Mouse (Mus musculus) telencephalon, adult 2 months (tissue): ENCODE measurements around the gene Zfp217.

Source experiments
- DNase-seq: peaks from one replicate; pipeline ENCODE4 v3.0.0-alpha.2; 2011; ENCODE audit warnings: low read depth, low spot score

Gene Zfp217

DNA sequence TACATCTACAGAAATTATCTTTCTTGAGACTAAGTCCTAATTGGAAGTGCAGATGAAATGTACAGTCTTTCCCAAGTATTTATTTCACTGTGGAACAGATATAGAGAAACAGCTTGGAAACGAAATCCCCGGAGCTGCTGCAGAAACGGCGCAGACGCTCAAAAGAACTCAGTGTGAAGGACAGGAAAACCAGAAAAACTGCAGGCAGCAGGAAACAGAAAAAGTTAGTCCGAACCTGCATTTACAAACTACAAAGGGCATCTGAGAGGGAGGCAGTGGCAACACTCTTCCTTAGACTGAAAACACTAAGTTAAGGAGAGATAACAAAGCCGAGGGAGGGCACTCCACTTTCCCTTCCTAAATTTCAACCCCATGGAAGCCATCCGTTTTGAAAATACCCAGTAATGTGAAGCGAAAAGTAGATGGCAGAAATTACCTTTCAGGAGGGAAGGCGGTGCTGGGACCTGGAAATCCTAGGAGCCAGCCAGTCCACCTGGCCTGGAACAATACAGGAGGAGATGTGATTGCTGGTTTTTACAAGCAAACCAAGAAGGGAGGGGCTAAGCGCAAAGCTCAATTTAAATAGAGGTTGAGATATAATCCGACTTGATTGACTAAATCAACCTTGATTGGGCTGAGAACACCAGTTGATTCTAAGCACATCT is 13.7 kb downstream of the Zfp217 start:
- no peak for DNase-seq

DNA sequence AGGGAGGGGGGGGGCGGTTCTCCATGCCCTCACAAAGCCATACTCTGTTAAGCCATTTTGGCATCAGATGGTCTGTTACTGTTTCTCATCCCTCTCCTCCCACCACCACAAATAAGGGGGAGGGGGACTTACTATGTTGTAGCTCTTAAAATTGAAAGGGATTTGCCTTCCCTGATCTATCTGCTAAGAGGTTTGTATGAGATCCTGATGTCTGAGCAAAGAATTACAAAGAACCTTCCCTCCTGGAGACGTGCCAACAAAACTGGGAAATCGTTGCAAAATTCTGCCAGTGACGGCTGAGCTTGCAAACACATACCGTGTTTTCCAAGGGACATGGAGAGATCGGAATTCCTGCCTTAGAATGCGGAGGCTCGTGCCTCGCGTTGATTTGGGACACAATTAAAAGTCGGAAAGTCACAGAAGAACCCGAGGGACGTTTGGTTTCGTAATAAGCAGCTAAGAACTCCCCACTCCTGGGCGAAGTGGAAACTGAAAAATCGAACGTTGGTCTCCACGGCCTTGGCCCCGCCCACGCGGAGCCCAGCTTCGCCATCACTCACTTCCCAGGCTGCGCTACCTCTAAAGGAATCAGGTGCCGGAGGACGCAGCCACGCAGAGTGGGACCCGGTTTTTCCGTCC is 14.7 kb downstream of the Zfp217 start:
- DNase-seq: no peak

DNA sequence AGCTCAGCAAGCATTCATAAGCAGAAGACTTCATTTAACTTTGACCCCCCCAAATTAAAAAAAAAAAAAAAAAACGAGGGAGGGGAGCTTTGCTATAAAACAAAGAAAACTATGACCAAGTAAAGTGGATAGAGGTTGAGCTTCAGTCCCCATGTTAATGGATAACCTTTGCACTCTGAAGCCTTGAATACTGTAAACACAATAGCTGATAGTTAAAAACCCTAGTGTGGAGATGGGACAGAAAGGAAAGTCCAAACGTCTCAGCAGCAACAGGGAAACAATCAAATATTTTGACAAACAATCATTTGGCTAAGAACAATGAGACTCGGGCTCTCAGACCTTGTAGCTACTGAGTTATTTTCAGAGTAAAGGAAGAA is 15.2 kb downstream of the Zfp217 start:
- DNase-seq: no peak

DNA sequence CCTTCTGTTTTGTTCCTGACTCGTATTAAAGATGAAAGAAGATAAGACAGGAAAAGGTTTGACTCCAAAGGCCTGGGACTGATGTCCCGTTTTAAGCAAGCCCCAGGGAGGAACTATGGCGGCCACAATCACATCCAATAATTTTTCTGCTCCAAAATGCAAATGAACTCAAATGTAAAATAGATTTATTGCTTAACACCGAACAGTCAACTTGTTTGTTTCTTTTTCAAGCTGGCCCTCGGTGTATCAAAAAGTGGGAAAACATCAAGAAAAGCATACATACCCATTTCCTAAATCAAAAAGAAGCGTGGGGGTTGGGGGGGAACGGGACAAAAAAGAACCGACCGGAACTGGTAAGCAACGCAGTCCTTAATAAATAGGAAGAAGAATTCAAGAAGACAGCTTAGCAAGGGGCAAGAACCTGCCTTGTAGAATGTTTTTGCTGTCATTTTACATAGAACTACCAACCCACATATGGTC is 15.9 kb downstream of the Zfp217 start:
- no peak for DNase-seq

DNA sequence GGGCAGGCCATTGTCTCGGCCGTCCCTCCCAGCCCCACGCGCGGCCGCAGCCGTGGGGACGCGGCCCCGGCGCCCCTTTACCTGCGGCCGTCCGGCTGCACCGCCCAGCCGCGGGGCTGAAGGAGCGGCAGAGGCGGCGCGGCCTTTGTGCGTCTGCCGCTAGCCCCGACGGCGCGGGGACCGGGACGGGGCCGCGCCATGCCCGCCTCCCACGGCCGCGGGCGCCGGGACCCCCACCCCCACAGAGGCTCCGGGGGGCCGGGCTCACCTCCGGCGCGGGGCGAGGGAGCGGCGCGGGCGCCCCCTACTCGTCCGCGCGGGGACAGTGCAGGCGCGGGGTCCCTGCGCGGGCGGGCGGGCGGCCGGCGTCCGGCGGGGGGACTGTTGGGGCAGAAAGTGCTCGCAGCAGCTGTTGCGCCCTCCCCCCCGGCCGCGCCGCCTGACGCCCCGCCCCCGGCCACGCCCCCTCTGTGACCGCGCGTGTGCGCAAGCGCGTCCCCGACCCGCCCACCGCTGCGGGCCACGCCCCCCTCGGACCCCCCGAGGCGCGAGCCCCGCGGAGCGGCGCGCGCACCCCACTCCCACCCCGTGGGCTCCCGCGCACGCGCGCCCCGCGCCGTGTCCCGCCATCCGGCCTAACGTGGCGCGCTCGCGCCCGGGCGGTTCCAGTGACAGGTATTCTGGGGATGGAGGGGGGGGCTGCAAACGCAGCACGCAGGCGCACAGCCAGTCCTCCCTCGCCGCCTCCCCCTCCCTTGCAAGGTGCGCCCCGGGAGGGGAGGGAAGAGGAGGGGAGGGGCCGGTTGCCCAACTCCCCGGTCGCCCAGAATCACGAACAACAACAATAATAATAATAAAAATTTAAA is 16.9 kb downstream of the Zfp217 start:
- no peak for DNase-seq

DNA sequence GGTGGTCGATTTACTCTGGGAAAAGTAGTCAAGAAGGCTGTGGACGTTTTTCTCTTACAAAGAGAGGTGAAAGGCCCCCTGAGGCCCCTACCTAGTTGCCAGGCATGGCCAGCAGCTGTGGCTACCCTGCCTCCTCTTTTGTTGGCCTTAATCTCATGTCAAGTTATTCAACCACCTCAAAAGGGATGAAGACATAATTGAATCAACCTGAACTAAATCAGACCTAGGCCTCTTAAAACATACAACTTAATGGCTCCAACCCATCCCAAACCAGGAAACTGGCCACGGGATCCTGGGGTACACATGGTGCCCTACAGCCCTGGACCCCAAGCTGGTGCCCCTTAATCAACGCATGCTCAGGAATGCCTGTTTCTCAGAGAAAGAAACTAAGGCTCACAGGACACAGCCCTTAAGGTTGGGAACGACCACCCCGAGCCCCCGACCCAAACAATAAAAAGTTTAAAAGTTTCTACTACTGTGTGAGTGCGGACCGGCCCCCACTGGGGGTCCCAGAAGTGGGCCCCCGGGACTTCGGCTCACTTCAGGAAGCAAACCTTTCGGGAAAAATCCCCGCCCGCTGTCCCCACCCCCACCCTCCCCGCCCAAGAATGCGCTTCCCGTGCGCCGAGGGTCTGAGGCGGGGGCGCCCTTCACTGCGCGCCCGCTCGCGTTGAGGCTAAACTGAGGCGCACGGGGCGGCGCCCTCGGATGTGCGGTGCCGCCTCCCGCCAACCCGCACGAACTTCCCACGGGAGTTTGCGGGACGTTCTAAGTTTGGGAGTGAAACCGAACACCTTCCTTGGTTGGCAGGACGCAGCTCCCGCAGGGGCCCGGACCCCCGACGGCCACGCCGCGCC is 17.8 kb downstream of the Zfp217 start:
- no peak for DNase-seq

DNA sequence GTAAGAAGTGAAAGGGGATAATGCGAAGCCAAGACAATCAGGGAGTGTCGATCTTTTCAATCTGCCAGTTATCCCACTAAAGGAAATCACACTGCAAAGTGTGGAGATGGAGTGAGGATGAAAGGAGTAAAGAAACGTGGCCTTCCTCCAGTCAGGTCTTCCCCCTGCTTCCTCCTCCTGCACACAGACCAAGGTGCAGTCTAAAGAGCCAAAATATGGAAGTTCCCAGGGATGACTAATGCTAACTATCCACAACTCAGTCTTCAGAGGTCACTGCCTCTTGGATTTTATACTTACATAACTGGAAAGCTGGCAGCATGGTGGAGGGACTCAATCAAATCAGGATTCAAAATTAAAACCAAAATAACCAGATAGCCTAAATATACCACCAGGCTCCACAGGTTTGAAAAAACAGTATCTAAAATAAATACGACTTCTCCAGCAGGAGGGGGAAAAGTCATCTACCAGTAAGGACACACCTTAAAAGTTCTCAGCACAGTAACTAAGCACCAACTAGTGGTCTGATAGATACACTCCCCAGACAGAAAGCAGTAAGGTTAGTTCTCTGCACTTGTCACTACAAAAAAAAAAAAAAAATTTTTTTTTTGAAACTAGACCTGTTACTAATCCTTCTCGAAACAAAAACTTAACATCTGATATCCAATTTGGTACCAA is 18.5 kb downstream of the Zfp217 start:
- no peak for DNase-seq

DNA sequence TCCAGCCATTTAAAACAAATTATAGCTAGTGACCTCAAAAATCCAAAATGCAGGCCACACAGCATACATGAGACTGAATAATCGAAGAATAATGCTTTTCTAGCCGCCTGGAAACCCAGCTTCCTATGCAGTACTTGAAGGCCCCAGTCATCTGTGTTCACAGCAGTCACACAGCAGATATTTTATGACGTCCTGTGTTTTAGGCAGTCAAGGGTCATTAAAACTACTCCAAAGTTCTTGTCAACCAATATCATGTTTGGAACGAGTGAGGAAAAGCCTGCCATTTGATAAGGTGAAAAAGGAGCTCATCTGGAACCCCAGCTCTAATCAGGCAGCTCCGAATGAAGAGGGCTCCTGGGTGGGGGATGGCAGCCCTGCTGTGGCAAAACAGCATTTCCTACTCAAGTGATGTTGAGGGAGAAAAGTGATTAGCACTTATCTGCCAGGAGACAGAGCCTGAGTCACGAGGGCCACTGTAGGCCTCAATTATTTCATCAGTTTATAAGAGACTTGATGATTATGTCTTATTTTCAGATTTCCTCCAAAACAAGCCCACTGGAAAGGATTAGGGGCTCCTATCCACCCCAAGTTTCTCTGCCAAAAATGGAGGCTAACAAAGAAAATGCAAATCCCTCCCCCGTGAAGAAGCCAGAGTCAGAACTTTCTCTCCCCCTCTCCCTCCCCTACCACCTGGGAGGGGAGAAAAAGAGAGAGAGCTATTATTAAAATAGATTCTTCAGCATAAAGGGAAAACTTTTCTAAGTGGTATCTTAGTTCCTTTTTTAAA is 19.2 kb downstream of the Zfp217 start:
- DNase-seq: no peak

DNA sequence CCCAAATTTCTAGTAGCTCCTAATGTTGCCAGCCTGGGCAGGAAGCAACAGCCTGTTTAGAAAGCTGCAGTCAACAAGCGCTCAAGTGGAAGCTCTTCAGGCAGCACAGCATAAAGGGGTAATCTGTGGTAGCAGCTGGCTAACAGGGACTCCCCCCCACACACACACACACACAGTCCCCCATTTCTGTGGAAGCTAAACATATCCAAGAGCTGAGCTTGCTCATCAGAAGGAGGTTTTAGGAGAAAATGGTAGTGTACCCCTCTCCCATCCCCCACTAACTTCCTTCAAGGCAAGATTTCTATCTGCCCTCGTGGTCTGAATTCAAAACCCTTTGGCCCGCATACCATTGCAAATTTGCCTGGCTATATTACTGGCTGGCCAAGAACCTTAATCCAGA is 20.4 kb downstream of the Zfp217 start:
- no peak for DNase-seq

DNA sequence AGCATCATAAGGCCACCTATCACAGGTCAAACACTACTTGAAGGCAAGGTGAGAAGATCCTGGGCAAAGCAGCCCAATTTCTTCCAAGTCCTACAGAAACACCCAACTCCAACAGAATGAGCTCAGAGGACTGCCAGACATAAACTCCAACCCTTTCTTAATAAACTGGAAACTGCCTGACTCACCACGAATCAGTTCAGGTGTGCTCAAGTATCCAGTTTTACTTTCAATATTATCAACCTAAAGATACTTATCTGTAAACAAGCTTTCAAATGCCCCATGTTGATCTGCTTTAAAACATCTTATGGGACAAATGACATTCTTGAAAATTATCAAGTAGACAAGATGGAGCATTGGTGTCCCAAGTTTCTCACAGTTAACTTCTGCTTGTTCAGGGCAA is 21.6 kb downstream of the Zfp217 start:
- no peak for DNase-seq

DNA sequence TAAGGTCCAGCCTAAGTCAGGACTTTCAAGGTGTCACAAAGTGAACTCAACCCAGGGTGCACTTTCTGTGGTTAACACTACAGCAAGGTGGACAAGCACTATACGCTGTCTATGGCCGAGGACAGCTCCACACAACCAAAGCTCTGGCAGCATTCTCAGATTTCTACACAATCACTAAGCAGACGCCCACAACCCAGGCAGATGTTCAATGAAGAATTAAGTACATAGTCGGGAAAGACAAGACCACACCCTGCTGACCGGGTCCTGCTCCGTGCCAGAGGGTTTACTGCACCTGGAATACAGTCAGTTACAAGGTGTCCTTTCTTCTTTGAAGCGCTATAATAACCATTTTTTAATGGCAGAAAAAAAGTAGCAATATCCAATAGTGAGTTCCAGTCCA is 25.7 kb downstream of the Zfp217 start:
- no peak for DNase-seq

DNA sequence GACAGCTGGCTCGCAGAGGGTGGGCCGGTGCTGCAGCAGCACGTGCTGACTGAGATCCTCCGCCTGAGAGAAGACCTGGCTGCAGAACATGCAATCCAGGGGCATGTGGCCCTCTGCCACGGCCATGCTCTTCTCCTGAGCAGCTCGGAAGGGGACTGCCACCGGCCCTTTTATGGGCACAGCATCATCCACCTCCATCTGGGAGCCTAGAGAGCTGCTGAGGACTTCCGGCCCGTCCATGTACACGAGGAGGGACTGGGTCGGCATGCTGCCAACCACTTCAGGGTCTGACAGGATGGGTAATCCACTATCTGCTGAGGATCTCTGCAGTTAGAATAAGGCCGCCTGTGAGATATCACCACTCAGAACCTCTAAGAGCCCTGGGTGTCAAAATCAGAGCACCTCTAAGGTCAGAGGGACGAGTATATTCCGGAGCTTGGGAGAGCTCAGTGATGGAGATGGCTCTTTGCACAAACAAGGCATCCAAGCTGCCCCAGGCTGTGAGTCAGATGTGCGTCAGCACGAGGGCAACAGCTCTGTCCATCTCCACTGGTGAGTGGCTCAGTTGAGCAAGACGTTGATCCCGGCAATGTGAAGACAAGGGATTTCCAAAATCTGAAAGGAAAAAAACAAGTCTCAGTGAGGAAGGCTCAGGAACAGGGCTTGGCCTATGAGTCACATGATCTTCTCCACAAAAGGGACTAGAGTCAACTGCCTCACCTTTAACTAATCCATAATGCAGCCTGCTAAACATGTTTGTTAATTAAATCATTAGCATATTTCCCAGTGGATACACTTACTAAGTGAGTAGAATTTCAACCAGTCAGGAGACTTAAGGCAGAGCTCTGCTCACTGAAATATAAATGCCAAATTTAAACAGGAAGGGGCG is 27.5 kb downstream of the Zfp217 start:
- DNase-seq: no peak

DNA sequence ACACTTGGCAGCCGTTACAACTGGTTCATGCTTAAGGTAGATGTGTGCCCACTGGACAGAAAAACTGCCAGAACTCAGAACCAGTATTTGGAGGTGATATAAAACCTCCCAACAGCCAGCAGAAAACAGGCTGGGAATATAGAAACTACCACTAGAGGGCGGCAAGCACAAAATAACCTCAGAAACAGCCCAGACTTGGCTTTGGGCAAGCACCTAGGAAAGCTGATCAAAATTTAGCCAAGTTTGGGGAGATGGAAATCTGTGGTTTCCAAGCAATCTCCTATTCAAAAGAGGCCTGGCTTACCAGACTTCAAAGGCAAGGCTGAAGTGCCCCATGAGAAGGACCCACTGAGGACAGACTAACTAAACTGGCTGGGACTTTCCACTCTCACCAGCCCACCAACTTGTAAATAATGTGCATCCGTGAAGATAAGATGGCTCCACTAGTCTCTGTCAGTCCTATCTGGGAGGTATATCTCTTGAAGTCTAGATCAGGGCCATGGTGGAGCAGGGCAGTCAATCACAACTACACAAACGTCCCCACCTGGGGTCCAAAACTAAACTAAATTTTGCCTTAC is 31.1 kb downstream of the Zfp217 start:
- DNase-seq: no peak

DNA sequence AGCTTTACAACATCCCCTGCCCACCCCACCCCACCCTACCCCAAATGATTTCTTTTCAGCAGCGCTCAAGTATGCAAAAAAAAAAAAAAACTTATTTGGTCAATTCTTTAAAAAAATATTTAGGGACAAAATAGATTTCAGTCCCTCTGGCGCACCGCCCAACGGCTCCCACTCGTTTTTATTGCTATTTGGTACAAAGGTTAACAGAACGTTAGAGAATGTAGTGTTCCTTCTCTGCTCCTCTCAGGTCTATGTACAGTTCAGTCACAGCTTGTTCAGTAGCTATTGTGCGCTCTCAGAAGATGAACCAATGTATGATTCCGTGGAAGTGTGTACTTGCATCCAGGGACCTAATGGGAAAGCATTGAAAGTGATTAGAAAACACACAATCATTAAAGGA is 37.6 kb downstream of the Zfp217 start:
- DNase-seq: no peak

DNA sequence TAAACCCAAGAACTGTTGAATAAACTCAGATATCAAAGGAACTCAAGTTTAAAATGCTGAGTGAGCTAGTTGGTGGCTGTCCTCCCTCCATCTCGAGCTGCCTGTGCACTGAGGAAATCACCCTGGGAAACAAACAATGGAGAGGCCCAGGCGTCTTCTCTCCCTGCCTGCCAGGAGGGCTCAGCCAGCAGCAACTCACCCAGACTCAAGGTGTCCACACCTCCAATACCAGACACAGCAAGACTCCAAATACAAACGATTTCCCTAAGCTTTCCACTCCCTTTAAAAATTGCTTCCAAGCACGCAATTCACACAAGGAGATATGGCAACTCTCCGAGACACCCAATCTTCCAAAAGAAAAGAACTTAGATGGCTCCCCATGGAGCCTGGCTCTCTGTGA is 38.4 kb downstream of the Zfp217 start:
- DNase-seq: no peak

DNA sequence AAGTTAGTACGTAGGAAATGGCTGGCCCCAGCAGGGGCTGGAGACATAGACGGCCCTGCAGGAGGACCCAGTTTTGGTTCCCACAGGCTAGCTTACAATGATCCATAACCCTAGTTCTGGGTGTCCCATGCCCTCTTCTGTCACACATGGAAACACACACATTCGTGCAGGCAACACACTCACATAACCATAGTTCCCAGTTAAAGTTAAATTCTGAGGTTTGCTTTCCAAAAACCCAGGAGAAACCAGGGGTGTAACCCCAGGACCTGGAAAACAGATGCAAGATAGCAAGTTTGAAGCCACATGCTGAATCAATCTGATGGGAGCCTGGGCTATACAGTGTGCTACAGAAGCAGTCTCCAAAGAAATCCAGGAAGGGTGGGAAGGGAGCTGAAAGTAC is 40.1 kb downstream of the Zfp217 start:
- no peak for DNase-seq

DNA sequence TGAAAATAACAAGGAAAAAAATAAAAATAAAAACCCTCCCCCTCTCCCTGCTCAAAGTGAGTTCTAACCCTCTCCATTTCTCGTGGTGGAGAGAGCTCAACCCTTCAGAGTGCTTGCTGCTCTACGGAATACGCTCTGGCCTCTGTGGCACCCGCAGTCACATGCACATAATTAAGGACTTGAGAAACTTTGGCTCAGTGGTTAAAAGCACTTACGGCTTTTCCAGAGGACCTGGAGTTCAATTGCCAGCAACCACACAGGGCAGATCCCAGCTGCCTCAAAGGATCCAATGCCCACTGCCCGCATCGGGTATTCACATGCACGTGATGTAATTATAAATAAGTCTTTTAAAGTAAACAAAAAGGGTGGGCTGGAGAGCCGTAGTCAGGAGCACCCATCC is 41.9 kb downstream of the Zfp217 start:
- no peak for DNase-seq

DNA sequence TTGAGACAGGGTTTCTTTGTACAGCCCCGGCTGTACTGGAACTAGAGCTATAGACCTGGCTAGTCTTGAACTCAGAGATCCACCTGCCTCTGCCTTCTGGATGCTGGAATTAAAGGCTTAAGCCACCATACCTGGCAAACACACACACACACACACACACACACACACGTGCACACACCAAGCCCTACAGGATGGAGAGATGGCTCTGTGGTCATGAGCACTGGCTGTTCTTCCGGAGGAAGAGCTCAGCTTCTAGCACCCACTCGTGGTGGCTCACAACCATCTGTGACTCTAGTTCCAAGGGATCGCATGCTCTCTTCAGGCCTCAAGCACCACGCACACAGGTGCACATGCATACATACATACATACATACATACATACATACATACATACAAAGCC is 43.5 kb downstream of the Zfp217 start:
- no peak for DNase-seq

DNA sequence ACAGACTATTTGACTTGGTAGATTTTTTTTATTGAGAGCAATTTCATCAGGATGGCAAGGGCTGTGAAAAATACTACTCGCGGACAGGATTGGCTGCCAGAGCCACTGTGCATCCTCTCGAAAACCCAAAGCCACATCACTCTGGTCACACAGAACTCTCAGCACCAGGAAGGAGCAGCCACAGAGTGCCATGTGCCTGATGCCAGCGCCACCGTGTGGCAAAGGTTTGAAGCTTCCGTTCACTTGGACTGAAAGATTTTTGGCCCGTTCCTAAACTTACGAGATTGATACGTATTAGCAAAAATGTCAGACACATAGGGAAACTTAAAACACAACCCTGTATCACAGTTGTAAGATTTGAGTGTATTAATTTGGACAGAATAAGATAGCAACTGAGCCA is 44.1 kb downstream of the Zfp217 start:
- DNase-seq: peak; percentile 10
